Mouse (Mus musculus) ES-Bruce4 (cell line): ENCODE data around the gene 2310033P09Rik.

Experiments used
- EP300 ChIP-seq: IDR thresholded peaks from 2 replicates; pipeline ENCODE4 v1.6.1; 2011; ENCODE audit warnings: low read depth, low read length; ENCODE audit not compliant: insufficient read depth
- POLR2A ChIP-seq: IDR thresholded peaks from one replicate; pipeline ENCODE4 v1.8.1; 2011; ENCODE audit warnings: low read length; ENCODE audit not compliant: insufficient read depth

- TF ChIP-seq POLR2A = no peak
- no peak for TF ChIP-seq EP300
Measured at GRCm38 (mm10) chr11:59239428-59239785, 31.3 kb downstream of the 2310033P09Rik start.
